Mouse (Mus musculus): ENCODE data around the gene Tshz2. TPM values are rescaled to one million over a fixed set of nuclear protein-coding genes. Genes with fewer than 3 reads are reported as not detected.

The Tshz2 gene
- polyA plus RNA-seq, 1 experiment, result 6.2 TPM

GRCm38 (mm10) chr2:170070641-170071241, 437.9 kb downstream of the Tshz2 start:
- TF ChIP-seq POLR2A (IDR thresholded peaks at IDR 0.05; ENCODE audit: borderline replicate concordance, extremely low read depth, low read depth, low read length) (no peak), CTCF (IDR thresholded peaks at IDR 0.05; ENCODE audit: insufficient read depth, low read length) (no peak)
- 24% methylated on average over 15 of the region's 15 CpGs for whole genome bisulfite sequencing
- peaks cover 2% of the 10 kb centered on the region for H3K4me1 ChIP-seq (ENCODE audit: control insufficient read depth, insufficient read depth, low read length)
- no peak overlapping the region for H3K4me3 ChIP-seq (replicated peaks; ENCODE audit: extremely low read depth, low read depth, low read length)
- no peak for DNase-seq

- TF ChIP-seq POLR2A (IDR thresholded peaks at IDR 0.05; ENCODE audit: borderline replicate concordance, extremely low read depth, low read depth, low read length) (no peak), CTCF (IDR thresholded peaks at IDR 0.05; ENCODE audit: insufficient read depth, low read length) (no peak)
- Histone ChIP-seq H3K4me3 (replicated peaks; ENCODE audit: extremely low read depth, low read depth, low read length) (no peak overlapping the region), H3K4me1 (ENCODE audit: control insufficient read depth, insufficient read depth, low read length) (no peaks in the 10 kb centered on the region)
- 69% methylated on average over 6 of the region's 6 CpGs for WGBS
- no peak for DNase-seq
Observed at GRCm38 (mm10) chr2:170076941-170077490, 444.2 kb downstream of the Tshz2 start.

GRCm38 (mm10) chr2:170078041-170078440, 445.2 kb downstream of the Tshz2 start:
- H3K4me1 ChIP-seq (ENCODE audit: control insufficient read depth, insufficient read depth, low read length), result no peaks in the 10 kb centered on the region
- 76% methylated on average over 10 of the region's 10 CpGs for WGBS
- DNase-seq, result no peak

GRCm38 (mm10) chr2:170078442-170079017, 445.7 kb downstream of the Tshz2 start:
- no peak for DNase-seq
- WGBS, result 44% methylated on average over 15 of the region's 15 CpGs
- TF ChIP-seq CTCF (IDR thresholded peaks at IDR 0.05; ENCODE audit: insufficient read depth, low read length), result no peak
- no peak for TF ChIP-seq POLR2A (IDR thresholded peaks at IDR 0.05; ENCODE audit: borderline replicate concordance, extremely low read depth, low read depth, low read length)
- Histone ChIP-seq H3K4me1 (ENCODE audit: control insufficient read depth, insufficient read depth, low read length) (no peaks in the 10 kb centered on the region), H3K4me3 (replicated peaks; ENCODE audit: extremely low read depth, low read depth, low read length) (no peak overlapping the region)

More at GRCm38 (mm10) chr2:170078041-170078440, 445.2 kb downstream of the Tshz2 start:
- TF ChIP-seq POLR2A (IDR thresholded peaks at IDR 0.05; ENCODE audit: borderline replicate concordance, extremely low read depth, low read depth, low read length) (no peak), CTCF (IDR thresholded peaks at IDR 0.05; ENCODE audit: insufficient read depth, low read length) (no peak)
- H3K4me3 ChIP-seq (replicated peaks; ENCODE audit: extremely low read depth, low read depth, low read length), result no peak overlapping the region

GRCm38 (mm10) chr2:170091563-170092443, 459.0 kb downstream of the Tshz2 start:
- H3K4me3 ChIP-seq (replicated peaks; ENCODE audit: extremely low read depth, low read depth, low read length), result no peak overlapping the region
- DNase-seq, result no peak
- H3K4me1 ChIP-seq (ENCODE audit: control insufficient read depth, insufficient read depth, low read length), result no peaks in the 10 kb centered on the region
- TF ChIP-seq POLR2A (IDR thresholded peaks at IDR 0.05; ENCODE audit: borderline replicate concordance, extremely low read depth, low read depth, low read length), result no peak
- TF ChIP-seq CTCF (IDR thresholded peaks at IDR 0.05; ENCODE audit: insufficient read depth, low read length), result no peak
- WGBS, result 77% methylated on average over 10 of the region's 10 CpGs

GRCm38 (mm10) chr2:170094220-170094619, 461.4 kb downstream of the Tshz2 start:
- TF ChIP-seq POLR2A (IDR thresholded peaks at IDR 0.05; ENCODE audit: borderline replicate concordance, extremely low read depth, low read depth, low read length) (no peak), CTCF (IDR thresholded peaks at IDR 0.05; ENCODE audit: insufficient read depth, low read length) (no peak)
- no peak overlapping the region for H3K4me3 ChIP-seq (replicated peaks; ENCODE audit: extremely low read depth, low read depth, low read length)
- no peak for DNase-seq
- WGBS, result 92% methylated on average over 17 of the region's 17 CpGs
- H3K4me1 ChIP-seq (ENCODE audit: control insufficient read depth, insufficient read depth, low read length), result no peaks in the 10 kb centered on the region

- DNase-seq, result no peak
- 90% methylated on average over 9 of the region's 9 CpGs for WGBS
- Histone ChIP-seq H3K4me1 (ENCODE audit: control insufficient read depth, insufficient read depth, low read length) (no peaks in the 10 kb centered on the region), H3K4me3 (replicated peaks; ENCODE audit: extremely low read depth, low read depth, low read length) (no peak overlapping the region)
- TF ChIP-seq CTCF (IDR thresholded peaks at IDR 0.05; ENCODE audit: insufficient read depth, low read length), result no peak
- no peak for TF ChIP-seq POLR2A (IDR thresholded peaks at IDR 0.05; ENCODE audit: borderline replicate concordance, extremely low read depth, low read depth, low read length)
Observed at GRCm38 (mm10) chr2:170094871-170095270, 462.1 kb downstream of the Tshz2 start.

- TF ChIP-seq POLR2A (IDR thresholded peaks at IDR 0.05; ENCODE audit: borderline replicate concordance, extremely low read depth, low read depth, low read length), result no peak
- TF ChIP-seq CTCF (IDR thresholded peaks at IDR 0.05; ENCODE audit: insufficient read depth, low read length), result peak; percentile 98
- DNase-seq, result peak; percentile 94
- no peak overlapping the region for H3K4me3 ChIP-seq (replicated peaks; ENCODE audit: extremely low read depth, low read depth, low read length)
- 2% methylated on average over 12 of the region's 12 CpGs for WGBS
- no peaks in the 10 kb centered on the region for H3K4me1 ChIP-seq (ENCODE audit: control insufficient read depth, insufficient read depth, low read length)
Observed at GRCm38 (mm10) chr2:170101132-170101531, 468.3 kb downstream of the Tshz2 start.

GRCm38 (mm10) chr2:170101932-170102331, 469.1 kb downstream of the Tshz2 start:
- H3K4me1 ChIP-seq (ENCODE audit: control insufficient read depth, insufficient read depth, low read length), result no peaks in the 10 kb centered on the region
- WGBS, result 62% methylated on average over 7 of the region's 7 CpGs
- H3K4me3 ChIP-seq (replicated peaks; ENCODE audit: extremely low read depth, low read depth, low read length), result no peak overlapping the region
- TF ChIP-seq POLR2A (IDR thresholded peaks at IDR 0.05; ENCODE audit: borderline replicate concordance, extremely low read depth, low read depth, low read length) (no peak), CTCF (IDR thresholded peaks at IDR 0.05; ENCODE audit: insufficient read depth, low read length) (no peak)
- DNase-seq, result no peak

Data from lung, adult 2 months (tissue).